ENCODE assay signal across 15 mouse cellular contexts in genomic region chr5:150281084-150281483, GRCm38 (mm10).
A peak's percentile ranks its signal among the peaks of the same experiment; 100 is the strongest.
DNase-seq lines count a peak whose midpoint lies in the region; TF ChIP-seq lines count a peak whose summit lies in the region.
"Had no signal": no experiment of that assay in that cellular context is flagged by ENCODE, and none has a peak within 500 bp of the region (broad histone marks: within the 10 kb centered on the region; RNA-seq: fewer than 3 reads in every experiment).

No protein-coding gene starts in this region.

- no peak overlapping the region for H3K27ac ChIP-seq in cerebellum, adult 2 months (ENCODE audit: insufficient read depth, low read length)
- H3K27ac ChIP-seq in layer of hippocampus, adult 2 months = no peak overlapping the region
- H3K27ac ChIP-seq: embryonic facial prominence, embryonic 12.5 days had no signal

- H3K4me1 ChIP-seq in cerebellum, adult 2 months (ENCODE audit: control insufficient read depth, insufficient read depth, low read length) = peaks cover 18% of the 10 kb centered on the region
- H3K4me1 ChIP-seq: embryonic facial prominence, embryonic 12.5 days had no signal

- H3K4me3 ChIP-seq in cerebellum, adult 2 months (replicated peaks; ENCODE audit: insufficient read depth, low read depth, low read length) = no peak overlapping the region
- no peak overlapping the region for H3K4me3 ChIP-seq in layer of hippocampus, adult 2 months
- H3K4me3 ChIP-seq: embryonic facial prominence, embryonic 12.5 days had no signal

- TF ChIP-seq CTCF in cerebellum, adult 2 months (IDR thresholded peaks at IDR 0.05; ENCODE audit: borderline replicate concordance, insufficient read depth, low read depth, low read length) = peak; percentile 34; the same call in 1 of the 2 replicates
- peak; percentile 69 for TF ChIP-seq CTCF in layer of hippocampus, adult 2 months (conservative IDR thresholded peaks at IDR 0.05)

- no peak for TF ChIP-seq POLR2A in cerebellum, adult 2 months (IDR thresholded peaks at IDR 0.05; ENCODE audit: borderline replicate concordance, insufficient read depth, low read length)

- 81% methylated on average over 2 of the region's 2 CpGs for WGBS in cerebellum, adult 2 months

- H3K27me3 ChIP-seq in cerebellum, adult 2 months (ENCODE audit: control insufficient read depth, insufficient read depth, low read length) = no peaks in the 10 kb centered on the region
- H3K27me3 ChIP-seq: embryonic facial prominence, embryonic 12.5 days had no signal

- DNase-seq in cerebellum, adult 2 months = no peak
- DNase-seq in cerebellum, adult 18-20 months = no peak
- DNase-seq in layer of hippocampus, adult 2 months (ENCODE audit: low spot score in 2 of 2) = no peak
- DNase-seq in layer of hippocampus, adult 9-10 months (ENCODE audit: low spot score) = no peak
- DNase-seq in B cell, adult 2 months = peak; percentile 33 to 42
- peak; percentile 54 for DNase-seq in ZHBTc4 (ENCODE audit: low read depth, low spot score)
- no peak for DNase-seq in urinary bladder, postnatal 4 days (ENCODE audit: low spot score in 2 of 2)
- no peak for DNase-seq in adrenal gland, postnatal 25 days
- DNase-seq: cerebellum, postnatal 25 days; kidney, postnatal 36 days; layer of hippocampus, postnatal 36 days; lung, postnatal 36 days; right cerebral cortex, postnatal 14 days; thymus, adult 2 months had no signal

Comparison
In these comparisons a context has a peak if more than half of its experiments do, and no peak if none do; other contexts are left out.
1. DNase-seq: peak in B cell, adult 2 months (2 of 2) and ZHBTc4 (single experiment); none in cerebellum, adult 2 months (0 of 2), cerebellum, adult 18-20 months (0 of 2), layer of hippocampus, adult 2 months (0 of 2), layer of hippocampus, adult 9-10 months (single experiment), urinary bladder, postnatal 4 days (0 of 2) and adrenal gland, postnatal 25 days (single experiment).